Mouse (Mus musculus) G1E (cell line): ENCODE data around the gene Ndufv3.

Experiments used
- CTCF ChIP-seq: IDR thresholded peaks from 2 replicates; pipeline ENCODE4 v1.5.1; 2012; ENCODE audit warnings: low read depth, low read length, inconsistent platforms, mixed read lengths
- TAL1 ChIP-seq: conservative IDR thresholded peaks from 2 replicates; pipeline ENCODE4 v1.6.1; 2012; ENCODE audit warnings: low read depth, low read length, inconsistent platforms, mixed read lengths

DNA sequence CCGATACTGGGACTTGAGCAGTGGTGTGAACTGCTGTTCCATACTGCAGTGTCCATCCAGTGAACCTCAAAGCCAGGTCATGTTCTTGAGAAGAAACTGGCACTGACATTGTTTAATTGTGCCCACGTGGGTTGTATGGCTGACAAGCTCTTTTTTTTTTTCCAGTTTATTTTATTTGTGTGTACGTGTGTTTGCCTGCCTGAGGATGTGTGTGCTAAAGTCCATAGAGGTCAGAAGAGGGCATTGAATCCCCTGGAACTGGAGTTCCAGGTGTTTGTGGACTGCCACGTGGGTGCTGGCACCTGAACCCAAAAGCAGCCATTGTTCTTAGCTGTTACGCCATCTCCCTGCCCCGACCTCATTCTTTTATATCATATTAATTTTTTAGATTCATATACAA is 45.5 kb upstream of the Ndufv3 start:
- TF ChIP-seq CTCF (no peak), TAL1 (no peak)
